Mouse (Mus musculus): Measurements from ENCODE around the gene Gm19426. TPM values are rescaled to one million over a fixed set of nuclear protein-coding genes. Genes with fewer than 3 reads are reported as not detected.
"Not testable (repeated sequence)": the region's sequence is repeated elsewhere in the genome, so short reads cannot be mapped to it uniquely, and the experiment has no call there.

Gm19426 gene
- total and polyA plus RNA-seq, 3 experiments = not detected

DNA sequence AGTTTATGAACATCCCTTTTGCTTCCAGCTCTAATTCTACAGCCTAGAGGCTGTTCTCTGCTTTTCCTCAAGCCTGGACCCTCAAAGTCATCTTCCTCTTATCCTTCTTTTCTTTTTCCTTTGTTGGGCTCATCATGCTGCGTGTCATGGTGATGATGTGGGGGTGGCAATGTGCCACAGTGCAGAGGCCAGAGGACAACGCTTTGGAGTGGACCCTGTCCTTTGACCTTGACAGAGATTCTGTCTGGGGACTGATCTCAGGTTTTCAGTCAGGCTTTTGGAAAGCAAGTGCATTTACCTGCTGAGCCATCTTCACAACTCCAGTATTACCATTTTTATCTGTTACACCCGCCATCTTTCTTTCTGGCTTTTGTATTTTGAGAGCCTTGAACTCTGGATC is 12.2 kb downstream of the Gm19426 start:
- Histone ChIP-seq H3K9me3 (replicated peaks; ENCODE audit: low read length) (no peaks in the 10 kb centered on the region), H3K27me3 (replicated peaks) (peaks cover 11% of the 10 kb centered on the region), H3K4me2 (ENCODE audit: insufficient read depth, low read depth, poor library complexity, severe bottlenecking) (no peak overlapping the region), H3K27ac (ENCODE audit: insufficient read depth, low read depth) (no peak overlapping the region), H3K4me1 (ENCODE audit: control insufficient read depth in 1 of 2, insufficient read depth in 2 of 2) (peaks cover 3% of the 10 kb centered on the region in 2 experiments; a peak in 3 of 4 replicates), H3K79me2 (replicated peaks; ENCODE audit: control insufficient read depth, extremely low read depth, insufficient read depth, poor library complexity, severe bottlenecking) (peaks cover 8% of the 10 kb centered on the region), H3K36me3 (replicated peaks in 1 of 2; ENCODE audit: control insufficient read depth in 1 of 2, insufficient read depth in 1 of 2, low read length in 1 of 2) (no peaks in the 10 kb centered on the region), H3K9ac (ENCODE audit: insufficient read depth, low read depth) (no peak overlapping the region), H3K4me3 (replicated peaks in 1 of 3; ENCODE audit: low read depth in 2 of 3, low read length in 2 of 3, poor library complexity in 1 of 3) (no peak overlapping the region)
- dilution Hi-C loops (cut with MboI; ENCODE audit: extremely low pct_ligation_motif_present, extremely low pct_unique_long_range_greater_than_20kb, low sequenced_read_pairs) = no loop called here
- in situ Hi-C loops (cut with MboI; ENCODE audit: low pct_ligation_motif_present, low pct_unique_long_range_greater_than_20kb, low sequenced_read_pairs) = no loop called here
- DNase-seq (ENCODE audit: extremely low read depth) = no peak
- no peak for TF ChIP-seq RAD21 (IDR thresholded peaks at IDR 0.05; ENCODE audit: low read depth, low read length)
- TF ChIP-seq MAFK (IDR thresholded peaks at IDR 0.05; ENCODE audit: insufficient replicate concordance, low read length) = no peak
- no peak for TF ChIP-seq GABPA (IDR thresholded peaks at IDR 0.05; ENCODE audit: insufficient replicate concordance, low read depth, low read length)
- no peak for TF ChIP-seq MEF2A (IDR thresholded peaks at IDR 0.05; ENCODE audit: borderline replicate concordance, low read depth, low read length)
- TF ChIP-seq MAZ (IDR thresholded peaks at IDR 0.05; ENCODE audit: low read depth, low read length) = no peak
- no peak for TF ChIP-seq NRF1 (IDR thresholded peaks at IDR 0.05; ENCODE audit: low read depth, low read length)
- TF ChIP-seq JUN (IDR thresholded peaks at IDR 0.05; ENCODE audit: insufficient read depth, low read depth, low read length) = no peak
- no peak for TF ChIP-seq PAX5 (IDR thresholded peaks at IDR 0.05; ENCODE audit: low read length)
- no peak for TF ChIP-seq E2F4 (IDR thresholded peaks at IDR 0.05; ENCODE audit: insufficient replicate concordance, low read depth, low read length)
- no peak for TF ChIP-seq POLR2AphosphoS2 (IDR thresholded peaks at IDR 0.05; ENCODE audit: low read depth, low read length)
- TF ChIP-seq MYC (IDR thresholded peaks at IDR 0.05; ENCODE audit: low read depth, low read length) = no peak
- TF ChIP-seq USF1 (IDR thresholded peaks at IDR 0.05; ENCODE audit: low read depth, low read length) = no peak
- TF ChIP-seq UBTF (IDR thresholded peaks at IDR 0.05; ENCODE audit: low read depth, low read length) = no peak
- TF ChIP-seq CTCF (conservative IDR thresholded peaks at IDR 0.05 in 1 of 2, IDR thresholded peaks at IDR 0.05 in 1 of 2; ENCODE audit: low read depth in 2 of 2, low read length in 2 of 2) = no peak
- no peak for TF ChIP-seq RCOR1 (conservative IDR thresholded peaks at IDR 0.05; ENCODE audit: low read depth, low read length)
- TF ChIP-seq BHLHE40 (IDR thresholded peaks at IDR 0.05; ENCODE audit: low read depth, low read length) = no peak

- Histone ChIP-seq H3K36me3 (replicated peaks in 1 of 2; ENCODE audit: control insufficient read depth in 1 of 2, insufficient read depth in 1 of 2, low read length in 1 of 2) (peaks cover 16 to 27% of the 10 kb centered on the region in 2 experiments), H3K4me1 (ENCODE audit: control insufficient read depth in 1 of 2, insufficient read depth in 2 of 2) (peaks cover 8 to 33% of the 10 kb centered on the region in 2 experiments), H3K79me2 (replicated peaks; ENCODE audit: control insufficient read depth, extremely low read depth, insufficient read depth, poor library complexity, severe bottlenecking) (peaks cover 30% of the 10 kb centered on the region), H3K4me3 (replicated peaks in 1 of 3; ENCODE audit: low read depth in 2 of 3, low read length in 2 of 3, poor library complexity in 1 of 3) (peak overlapping the region in 1 of 3 experiments; percentile 76), H3K9ac (ENCODE audit: insufficient read depth, low read depth) (peak overlapping the region; percentile 98; the same call in 1 of the 2 replicates)
- H3K4me2 ChIP-seq (ENCODE audit: insufficient read depth, low read depth, poor library complexity, severe bottlenecking); dilution Hi-C loops (cut with MboI; ENCODE audit: extremely low pct_ligation_motif_present, extremely low pct_unique_long_range_greater_than_20kb, low sequenced_read_pairs); DNase-seq (ENCODE audit: extremely low read depth); H3K27me3 ChIP-seq (replicated peaks); H3K27ac ChIP-seq (ENCODE audit: insufficient read depth, low read depth); H3K9me3 ChIP-seq (replicated peaks; ENCODE audit: low read length); in situ Hi-C loops (cut with MboI; ENCODE audit: low pct_ligation_motif_present, low pct_unique_long_range_greater_than_20kb, low sequenced_read_pairs): not testable (repeated sequence)
Measured at GRCm38 (mm10) chr2:84728191-84728590, 15.3 kb downstream of the Gm19426 start.
